Mouse (Mus musculus): ENCODE measurements around the gene Ppm1a. TPM values are rescaled to one million over a fixed set of nuclear protein-coding genes. Genes with fewer than 3 reads are reported as not detected.

Ppm1a gene
- polyA plus RNA-seq, 1 experiment: 80.6 TPM

GRCm38 (mm10) chr12:72828846-72829556, 71.7 kb downstream of the Ppm1a start:
- Histone ChIP-seq H3ac (ENCODE audit: control insufficient read depth, insufficient read length, low read depth) (no peak overlapping the region), H3K79me2 (ENCODE audit: control insufficient read depth, insufficient read depth) (no peaks in the 10 kb centered on the region), H3K36me3 (ENCODE audit: control insufficient read depth, insufficient read depth) (no peaks in the 10 kb centered on the region), H3K27me3 (ENCODE audit: control insufficient read depth, insufficient read depth, insufficient read length) (peaks cover 13% of the 10 kb centered on the region), H3K4me3 (ENCODE audit: insufficient read depth, poor library complexity, severe bottlenecking) (no peak overlapping the region), H3K79me3 (ENCODE audit: low read depth) (no peaks in the 10 kb centered on the region)
- TF ChIP-seq MYOG (IDR thresholded peaks at IDR 0.05; ENCODE audit: control insufficient read depth, extremely low read depth, insufficient read length) (no peak), CEBPB (IDR thresholded peaks at IDR 0.05; ENCODE audit: low read depth) (no peak), USF1 (IDR thresholded peaks at IDR 0.05; ENCODE audit: low read depth) (no peak), CTCF (IDR thresholded peaks at IDR 0.05; ENCODE audit: control insufficient read depth, insufficient read depth, insufficient read length) (no peak), FOSL1 (IDR thresholded peaks at IDR 0.05; ENCODE audit: insufficient read depth, low read length, poor library complexity, severe bottlenecking) (no peak), MYOD1 (IDR thresholded peaks at IDR 0.05; ENCODE audit: control insufficient read depth, insufficient read length, low read depth) (no peak), MAX (IDR thresholded peaks at IDR 0.05) (no peak)

GRCm38 (mm10) chr12:72829777-72830176, 72.5 kb downstream of the Ppm1a start:
- peaks cover 13% of the 10 kb centered on the region for H3K27me3 ChIP-seq (ENCODE audit: control insufficient read depth, insufficient read depth, insufficient read length)
- TF ChIP-seq MAX (IDR thresholded peaks at IDR 0.05) (no peak), CEBPB (IDR thresholded peaks at IDR 0.05; ENCODE audit: low read depth) (no peak), FOSL1 (IDR thresholded peaks at IDR 0.05; ENCODE audit: insufficient read depth, low read length, poor library complexity, severe bottlenecking) (no peak), CTCF (IDR thresholded peaks at IDR 0.05; ENCODE audit: control insufficient read depth, insufficient read depth, insufficient read length) (no peak), MYOD1 (IDR thresholded peaks at IDR 0.05; ENCODE audit: control insufficient read depth, insufficient read length, low read depth) (no peak), MYOG (IDR thresholded peaks at IDR 0.05; ENCODE audit: control insufficient read depth, extremely low read depth, insufficient read length) (no peak), USF1 (IDR thresholded peaks at IDR 0.05; ENCODE audit: low read depth) (no peak)
- H3K79me2 ChIP-seq (ENCODE audit: control insufficient read depth, insufficient read depth): no peaks in the 10 kb centered on the region
- no peaks in the 10 kb centered on the region for H3K36me3 ChIP-seq (ENCODE audit: control insufficient read depth, insufficient read depth)
- no peaks in the 10 kb centered on the region for H3K79me3 ChIP-seq (ENCODE audit: low read depth)
- H3K4me3 ChIP-seq (ENCODE audit: insufficient read depth, poor library complexity, severe bottlenecking): no peak overlapping the region
- no peak overlapping the region for H3ac ChIP-seq (ENCODE audit: control insufficient read depth, insufficient read length, low read depth)

- no peaks in the 10 kb centered on the region for H3K79me3 ChIP-seq (ENCODE audit: low read depth)
- H3K36me3 ChIP-seq (ENCODE audit: control insufficient read depth, insufficient read depth): no peaks in the 10 kb centered on the region
- no peaks in the 10 kb centered on the region for H3K79me2 ChIP-seq (ENCODE audit: control insufficient read depth, insufficient read depth)
- H3ac ChIP-seq (ENCODE audit: control insufficient read depth, insufficient read length, low read depth): no peak overlapping the region
- peaks cover 13% of the 10 kb centered on the region for H3K27me3 ChIP-seq (ENCODE audit: control insufficient read depth, insufficient read depth, insufficient read length)
- TF ChIP-seq MAX (IDR thresholded peaks at IDR 0.05) (no peak), USF1 (IDR thresholded peaks at IDR 0.05; ENCODE audit: low read depth) (no peak), FOSL1 (IDR thresholded peaks at IDR 0.05; ENCODE audit: insufficient read depth, low read length, poor library complexity, severe bottlenecking) (no peak), CEBPB (IDR thresholded peaks at IDR 0.05; ENCODE audit: low read depth) (no peak), MYOD1 (IDR thresholded peaks at IDR 0.05; ENCODE audit: control insufficient read depth, insufficient read length, low read depth) (no peak), MYOG (IDR thresholded peaks at IDR 0.05; ENCODE audit: control insufficient read depth, extremely low read depth, insufficient read length) (no peak), CTCF (IDR thresholded peaks at IDR 0.05; ENCODE audit: control insufficient read depth, insufficient read depth, insufficient read length) (no peak)
- no peak overlapping the region for H3K4me3 ChIP-seq (ENCODE audit: insufficient read depth, poor library complexity, severe bottlenecking)
Observed at GRCm38 (mm10) chr12:72830317-72830716, 73.1 kb downstream of the Ppm1a start.

DNA sequence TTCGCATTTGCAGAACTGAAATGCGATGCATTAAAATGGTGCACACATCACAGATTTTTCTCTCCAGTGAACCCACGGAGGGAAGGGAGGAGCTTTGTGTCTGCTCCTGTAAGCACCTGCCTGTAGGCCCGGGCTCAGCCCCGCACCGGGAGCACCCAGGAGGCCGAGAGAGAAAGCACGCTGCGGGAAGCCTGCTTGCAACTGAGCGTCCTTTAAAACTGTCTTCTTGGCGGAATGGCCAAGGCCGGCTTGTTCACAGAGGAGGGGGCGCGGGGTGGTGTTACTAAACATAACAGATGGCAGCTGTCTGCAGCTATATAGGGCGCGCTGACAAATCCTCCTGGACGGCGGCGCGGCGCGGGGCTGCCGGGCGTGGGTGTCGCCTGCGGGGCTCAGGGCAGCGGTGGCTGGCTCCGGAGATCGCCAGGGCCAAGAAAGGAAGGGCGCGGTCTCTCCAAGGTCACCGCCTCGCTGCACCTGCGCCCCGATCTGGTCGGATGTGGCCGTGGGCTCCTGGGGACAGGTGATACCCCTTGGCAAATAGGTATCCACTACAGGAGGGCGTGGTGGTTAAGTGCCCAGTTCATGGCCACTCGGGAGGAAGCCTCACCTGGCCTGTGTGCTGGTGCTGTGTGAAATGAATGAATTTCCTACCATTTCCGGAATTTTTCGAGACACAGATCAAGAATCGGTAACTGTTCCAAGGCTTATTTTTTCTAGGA, 74.6 kb downstream of the Ppm1a start:
- Histone ChIP-seq H3K27me3 (ENCODE audit: control insufficient read depth, insufficient read depth, insufficient read length) (peaks cover 13% of the 10 kb centered on the region), H3ac (ENCODE audit: control insufficient read depth, insufficient read length, low read depth) (no peak overlapping the region), H3K36me3 (ENCODE audit: control insufficient read depth, insufficient read depth) (no peaks in the 10 kb centered on the region), H3K79me3 (ENCODE audit: low read depth) (no peaks in the 10 kb centered on the region), H3K79me2 (ENCODE audit: control insufficient read depth, insufficient read depth) (no peaks in the 10 kb centered on the region), H3K4me3 (ENCODE audit: insufficient read depth, poor library complexity, severe bottlenecking) (no peak overlapping the region)
- TF ChIP-seq USF1 (IDR thresholded peaks at IDR 0.05; ENCODE audit: low read depth): no peak
- TF ChIP-seq CTCF (IDR thresholded peaks at IDR 0.05; ENCODE audit: control insufficient read depth, insufficient read depth, insufficient read length): no peak
- TF ChIP-seq CEBPB (IDR thresholded peaks at IDR 0.05; ENCODE audit: low read depth): no peak
- no peak for TF ChIP-seq FOSL1 (IDR thresholded peaks at IDR 0.05; ENCODE audit: insufficient read depth, low read length, poor library complexity, severe bottlenecking)
- no peak for TF ChIP-seq MAX (IDR thresholded peaks at IDR 0.05)
- no peak for TF ChIP-seq MYOD1 (IDR thresholded peaks at IDR 0.05; ENCODE audit: control insufficient read depth, insufficient read length, low read depth)
- TF ChIP-seq MYOG (IDR thresholded peaks at IDR 0.05; ENCODE audit: control insufficient read depth, extremely low read depth, insufficient read length): no peak

DNA sequence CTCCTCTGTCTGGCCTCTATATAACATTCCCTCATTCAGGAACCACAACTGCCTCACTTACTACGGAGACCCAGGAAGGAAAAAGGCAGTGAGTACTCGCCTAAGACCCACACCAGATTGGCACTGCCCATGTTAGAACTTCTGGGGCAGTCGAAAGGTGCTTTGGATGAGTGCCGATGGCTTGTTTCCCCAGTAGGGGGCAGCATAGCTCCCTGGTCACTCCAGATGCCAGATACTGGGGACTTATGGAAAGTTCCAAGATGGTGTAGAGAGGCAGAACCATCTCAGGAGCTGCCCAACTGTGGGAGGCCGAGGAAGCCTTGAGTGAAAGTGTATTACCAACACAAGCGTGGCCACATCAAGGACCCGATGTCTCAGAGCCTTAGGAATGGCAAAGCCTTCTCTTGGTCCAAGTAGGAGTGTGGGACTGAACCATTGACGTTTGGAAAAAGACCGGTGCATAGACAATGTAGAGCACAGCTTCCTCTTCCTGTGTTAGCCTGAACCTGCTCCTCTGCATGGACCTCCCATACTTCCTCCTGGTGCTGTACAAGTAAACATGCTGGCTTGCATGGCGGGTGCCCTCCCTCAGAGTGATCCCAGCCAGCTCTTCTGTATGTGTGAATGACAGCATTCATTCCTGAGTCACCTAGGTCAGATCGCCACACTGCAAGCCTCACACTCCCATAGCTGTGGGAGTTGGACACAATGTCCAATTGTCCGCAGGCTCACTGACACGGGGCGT, 77.7 kb downstream of the Ppm1a start:
- Histone ChIP-seq H3K27me3 (ENCODE audit: control insufficient read depth, insufficient read depth, insufficient read length) (peaks cover 13% of the 10 kb centered on the region), H3K79me3 (ENCODE audit: low read depth) (no peaks in the 10 kb centered on the region), H3K79me2 (ENCODE audit: control insufficient read depth, insufficient read depth) (no peaks in the 10 kb centered on the region), H3K4me3 (ENCODE audit: insufficient read depth, poor library complexity, severe bottlenecking) (no peak overlapping the region), H3K36me3 (ENCODE audit: control insufficient read depth, insufficient read depth) (no peaks in the 10 kb centered on the region), H3ac (ENCODE audit: control insufficient read depth, insufficient read length, low read depth) (no peak overlapping the region)
- no peak for TF ChIP-seq CTCF (IDR thresholded peaks at IDR 0.05; ENCODE audit: control insufficient read depth, insufficient read depth, insufficient read length)
- TF ChIP-seq USF1 (IDR thresholded peaks at IDR 0.05; ENCODE audit: low read depth): no peak
- no peak for TF ChIP-seq CEBPB (IDR thresholded peaks at IDR 0.05; ENCODE audit: low read depth)
- TF ChIP-seq MYOD1 (IDR thresholded peaks at IDR 0.05; ENCODE audit: control insufficient read depth, insufficient read length, low read depth): no peak
- no peak for TF ChIP-seq FOSL1 (IDR thresholded peaks at IDR 0.05; ENCODE audit: insufficient read depth, low read length, poor library complexity, severe bottlenecking)
- no peak for TF ChIP-seq MAX (IDR thresholded peaks at IDR 0.05)
- TF ChIP-seq MYOG (IDR thresholded peaks at IDR 0.05; ENCODE audit: control insufficient read depth, extremely low read depth, insufficient read length): no peak
